Mouse (Mus musculus): Measurements from ENCODE around the gene Fam69b. TPM values are rescaled to one million over a fixed set of nuclear protein-coding genes. Genes with fewer than 3 reads are reported as not detected.
A peak's percentile ranks its signal among the peaks of the same experiment; 100 is the strongest.

Gene Fam69b
- 61.0 and 61.5 TPM in 2 replicates for polyA plus RNA-seq (2015; fragmentation: Nextera tagmentation; extraction: Ambion mirVana)

GRCm38 (mm10) chr2:26627921-26628739 is at the start of gene Fam69b:
TSS of gene Fam69b (plus strand) at chr2:26628457.
- H3K4me3 ChIP-seq, result peak within 1 kb of the TSS; percentile 80
- H3K27me3 ChIP-seq, result no peaks in the 10 kb centered on the region
- peak; percentile 72 for ATAC-seq (ENCODE audit: low FRiP score, low read depth)
- no peaks in the 10 kb centered on the region for H3K9me3 ChIP-seq
- H3K4me2 ChIP-seq (replicated peaks), result peak within 1 kb of the TSS; percentile 94
- H3K9ac ChIP-seq, result peak within 1 kb of the TSS; percentile 95
- under 1% methylated on average over 69 of the region's 70 CpGs for WGBS
- peaks cover 38% of the 10 kb centered on the region for H3K4me1 ChIP-seq
- H3K36me3 ChIP-seq, result peaks cover 7% of the 10 kb centered on the region
- peak within 1 kb of the TSS; percentile 72; the same call in 1 of the 2 replicates for H3K27ac ChIP-seq

GRCm38 (mm10) chr2:26579714-26580113 is 48.5 kb upstream of the Fam69b start, which contains the start of gene Egfl7:
TSS of gene Egfl7 (plus strand) at chr2:26580014.
- Histone ChIP-seq H3K4me2 (replicated peaks) (no peak within 1 kb of the TSS), H3K9me3 (no peaks in the 10 kb centered on the region), H3K27me3 (no peaks in the 10 kb centered on the region), H3K4me3 (no peak within 1 kb of the TSS), H3K27ac (peak within 1 kb of the TSS; percentile 69), H3K36me3 (no peaks in the 10 kb centered on the region), H3K9ac (no peak within 1 kb of the TSS), H3K4me1 (peaks cover 13% of the 10 kb centered on the region)
- ATAC-seq (ENCODE audit: low FRiP score, low read depth), result no peak
- WGBS, result 100% methylated on average over 1 of the region's 1 CpGs

GRCm38 (mm10) chr2:26580751-26581150 is 47.5 kb upstream of the Fam69b start:
- Histone ChIP-seq H3K27me3 (no peaks in the 10 kb centered on the region), H3K4me3 (no peak overlapping the region), H3K4me1 (peaks cover 13% of the 10 kb centered on the region), H3K9me3 (no peaks in the 10 kb centered on the region), H3K36me3 (no peaks in the 10 kb centered on the region), H3K4me2 (replicated peaks) (no peak overlapping the region), H3K27ac (no peak overlapping the region), H3K9ac (no peak overlapping the region)
- WGBS, result 87% methylated on average over 5 of the region's 5 CpGs
- no peak for ATAC-seq (ENCODE audit: low FRiP score, low read depth)

GRCm38 (mm10) chr2:26582203-26582602 is 46.1 kb upstream of the Fam69b start:
- no peak overlapping the region for H3K4me3 ChIP-seq
- H3K36me3 ChIP-seq, result no peaks in the 10 kb centered on the region
- no peak overlapping the region for H3K9ac ChIP-seq
- no peak overlapping the region for H3K4me2 ChIP-seq (replicated peaks)
- no peak for ATAC-seq (ENCODE audit: low FRiP score, low read depth)
- peaks cover 21% of the 10 kb centered on the region for H3K4me1 ChIP-seq
- H3K9me3 ChIP-seq, result no peaks in the 10 kb centered on the region
- no peak overlapping the region for H3K27ac ChIP-seq
- 52% methylated on average over 2 of the region's 2 CpGs for WGBS
- H3K27me3 ChIP-seq, result no peaks in the 10 kb centered on the region

- H3K4me3 ChIP-seq, result no peak overlapping the region
- peaks cover 21% of the 10 kb centered on the region for H3K4me1 ChIP-seq
- H3K27ac ChIP-seq, result no peak overlapping the region
- no peak overlapping the region for H3K9ac ChIP-seq
- H3K36me3 ChIP-seq, result no peaks in the 10 kb centered on the region
- no peak overlapping the region for H3K4me2 ChIP-seq (replicated peaks)
- no peak for ATAC-seq (ENCODE audit: low FRiP score, low read depth)
- H3K27me3 ChIP-seq, result no peaks in the 10 kb centered on the region
- 81% methylated on average over 7 of the region's 7 CpGs for WGBS
- H3K9me3 ChIP-seq, result no peaks in the 10 kb centered on the region
These were observed 45.5 kb upstream of the Fam69b start for GRCm38 (mm10) chr2:26582741-26583140.

GRCm38 (mm10) chr2:26583640-26584039 is 44.6 kb upstream of the Fam69b start:
- H3K9ac ChIP-seq, result peak overlapping the region; percentile 35; the same call in 1 of the 2 replicates
- H3K4me1 ChIP-seq, result peaks cover 12% of the 10 kb centered on the region
- no peaks in the 10 kb centered on the region for H3K9me3 ChIP-seq
- H3K36me3 ChIP-seq, result no peaks in the 10 kb centered on the region
- WGBS, result 60% methylated on average over 11 of the region's 11 CpGs
- H3K4me3 ChIP-seq, result peak overlapping the region; percentile 22
- ATAC-seq (ENCODE audit: low FRiP score, low read depth), result no peak
- H3K4me2 ChIP-seq (replicated peaks), result no peak overlapping the region
- no peak overlapping the region; the same call in 1 of the 2 replicates for H3K27ac ChIP-seq
- H3K27me3 ChIP-seq, result no peaks in the 10 kb centered on the region

GRCm38 (mm10) chr2:26585713-26586112 is 42.5 kb upstream of the Fam69b start:
- H3K36me3 ChIP-seq, result no peaks in the 10 kb centered on the region
- 60% methylated on average over 6 of the region's 6 CpGs for WGBS
- H3K4me1 ChIP-seq, result peaks cover 10% of the 10 kb centered on the region; the same call in 1 of the 2 replicates
- 0 out of 2 replicates have a peak overlapping the region, but pooled peaks have one; percentile 25 for H3K9ac ChIP-seq
- peak overlapping the region; percentile 28; the same call in 1 of the 2 replicates for H3K27ac ChIP-seq
- no peaks in the 10 kb centered on the region for H3K27me3 ChIP-seq
- no peaks in the 10 kb centered on the region for H3K9me3 ChIP-seq
- no peak overlapping the region for H3K4me2 ChIP-seq (replicated peaks)
- ATAC-seq (ENCODE audit: low FRiP score, low read depth), result no peak
- H3K4me3 ChIP-seq, result peak overlapping the region; percentile 65

- H3K9ac ChIP-seq, result peak within 1 kb of the TSS; percentile 77
- H3K4me2 ChIP-seq (replicated peaks), result peak within 1 kb of the TSS; percentile 78
- peak within 1 kb of the TSS; percentile 65 for H3K4me3 ChIP-seq
- ATAC-seq (ENCODE audit: low FRiP score, low read depth), result peak; percentile 83
- peaks cover 10% of the 10 kb centered on the region; the same call in 1 of the 2 replicates for H3K4me1 ChIP-seq
- under 1% methylated on average over 60 of the region's 65 CpGs for WGBS
- H3K9me3 ChIP-seq, result no peaks in the 10 kb centered on the region
- peaks cover under 1% of the 10 kb centered on the region; the same call in 1 of the 2 replicates for H3K36me3 ChIP-seq
- no peaks in the 10 kb centered on the region for H3K27me3 ChIP-seq
- H3K27ac ChIP-seq, result peak within 1 kb of the TSS; percentile 28
These were observed 41.8 kb upstream of the Fam69b start, which contains the start of gene Gm20532 for GRCm38 (mm10) chr2:26586294-26587043. TSS of gene Gm20532 (plus strand) at chr2:26586639.

- H3K4me3 ChIP-seq, result peak overlapping the region; percentile 65
- 6% methylated on average over 11 of the region's 11 CpGs for WGBS
- peak overlapping the region; percentile 78 for H3K4me2 ChIP-seq (replicated peaks)
- no peaks in the 10 kb centered on the region for H3K9me3 ChIP-seq
- H3K27ac ChIP-seq, result peak overlapping the region; percentile 10
- H3K27me3 ChIP-seq, result no peaks in the 10 kb centered on the region
- peaks cover 6% of the 10 kb centered on the region; the same call in 1 of the 2 replicates for H3K36me3 ChIP-seq
- H3K4me1 ChIP-seq, result peaks cover 10% of the 10 kb centered on the region; the same call in 1 of the 2 replicates
- ATAC-seq (ENCODE audit: low FRiP score, low read depth), result no peak
- H3K9ac ChIP-seq, result peak overlapping the region; percentile 77
These were observed 41.2 kb upstream of the Fam69b start for GRCm38 (mm10) chr2:26587044-26587405.

GRCm38 (mm10) chr2:26588573-26588972 is 39.7 kb upstream of the Fam69b start:
- Histone ChIP-seq H3K9ac (peak overlapping the region; percentile 10; the same call in 1 of the 2 replicates), H3K36me3 (peaks cover 17% of the 10 kb centered on the region), H3K9me3 (no peaks in the 10 kb centered on the region), H3K4me3 (0 out of 2 replicates have a peak overlapping the region, but pooled peaks have one; percentile 10), H3K27ac (0 out of 2 replicates have a peak overlapping the region, but pooled peaks have one; percentile 1), H3K4me2 (replicated peaks) (peak overlapping the region; percentile 28), H3K27me3 (no peaks in the 10 kb centered on the region), H3K4me1 (peaks cover 10% of the 10 kb centered on the region; the same call in 1 of the 2 replicates)
- no peak for ATAC-seq (ENCODE audit: low FRiP score, low read depth)
- 40% methylated on average over 4 of the region's 4 CpGs for WGBS

GRCm38 (mm10) chr2:26589284-26589683 is 39.0 kb upstream of the Fam69b start:
- WGBS, result 93% methylated on average over 10 of the region's 10 CpGs
- no peak for ATAC-seq (ENCODE audit: low FRiP score, low read depth)
- no peaks in the 10 kb centered on the region for H3K27me3 ChIP-seq
- peaks cover 24% of the 10 kb centered on the region for H3K36me3 ChIP-seq
- no peak overlapping the region for H3K27ac ChIP-seq
- H3K9me3 ChIP-seq, result no peaks in the 10 kb centered on the region
- H3K4me3 ChIP-seq, result no peak overlapping the region
- H3K4me1 ChIP-seq, result peaks cover 10% of the 10 kb centered on the region; the same call in 1 of the 2 replicates
- 0 out of 2 replicates have a peak overlapping the region, but pooled peaks have one; percentile 19 for H3K9ac ChIP-seq
- no peak overlapping the region for H3K4me2 ChIP-seq (replicated peaks)
